Mouse (Mus musculus): ENCODE measurements at regions not wholly inside any gene's neighbourhood (a gene's known extent, or its start where the extent isn't known, plus 50 kb on each side); places are given as distances from the start of the nearest gene placed in this dataset.

DNA sequence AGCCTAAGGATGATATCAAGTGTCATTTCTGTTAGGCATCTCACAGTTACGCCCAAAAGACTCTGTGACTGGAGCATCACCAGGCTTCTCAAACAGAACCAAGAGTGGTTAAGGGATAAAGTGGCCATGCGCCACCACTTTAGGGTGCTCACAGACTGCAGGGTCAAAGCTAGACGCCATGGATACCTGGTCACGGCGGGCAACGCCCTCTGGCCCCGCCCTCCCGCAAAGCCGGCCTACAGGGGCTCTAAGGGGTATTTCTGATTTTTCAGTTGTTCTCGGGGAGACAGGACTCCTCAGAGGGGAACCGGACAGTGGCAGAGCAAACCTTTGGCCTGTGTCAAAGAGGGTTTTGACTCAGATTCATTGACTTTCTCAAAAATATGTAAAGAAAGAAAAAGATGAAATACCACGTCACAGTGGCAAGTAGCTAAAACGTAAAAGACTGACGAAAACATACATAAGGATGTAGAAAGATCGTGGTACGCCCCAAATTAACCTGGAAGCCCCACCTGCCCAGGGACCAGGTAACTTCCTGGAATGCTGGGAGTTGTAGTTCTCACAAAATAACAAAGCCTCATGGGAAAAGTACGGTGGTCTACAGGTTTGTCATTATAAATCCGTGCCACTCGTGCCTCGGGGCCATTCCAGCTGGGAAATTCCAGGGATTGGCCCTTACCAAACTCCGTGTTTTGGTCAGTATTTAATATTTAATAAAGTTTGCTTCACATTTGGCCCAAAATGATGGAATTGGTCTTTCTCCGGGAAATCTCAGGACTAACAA lies 116.1 kb upstream of the Arid2 start:
- no peak for TF ChIP-seq POLR2A (IDR thresholded peaks at IDR 0.05; ENCODE audit: control insufficient read depth, extremely low read depth, insufficient read depth, low read length, poor library complexity)
- no peak for TF ChIP-seq CTCF (IDR thresholded peaks at IDR 0.05; ENCODE audit: borderline replicate concordance, control insufficient read depth, extremely low read depth, insufficient read depth, low read length, poor library complexity)
